Mouse (Mus musculus) neural tube, embryonic 12.5 days (tissue): ENCODE measurements around the gene Rps6kc1. TPM values are rescaled to one million over a fixed set of nuclear protein-coding genes. Genes with fewer than 3 reads are reported as not detected.

Source experiments
- ATAC-seq: fragments of 200-750 bp; cut with Nextera tagmentation; 2 replicates; pipeline ENCODE4 v1.8.0; 2017; ENCODE audit warnings: low read depth, mild to moderate bottlenecking, moderate TSS enrichment, moderate library complexity; ENCODE audit not compliant: low FRiP score
- H3K27ac ChIP-seq: fragments of 300-500 bp; sonication (generic); 2 replicates; pipeline ENCODE4 v1.5.1; 2016
- H3K27me3 ChIP-seq: fragments of 300-500 bp; sonication (generic); replicated peaks from 2 replicates; pipeline ENCODE4 v1.6.1; 2016; ENCODE audit warnings: mild to moderate bottlenecking
- H3K36me3 ChIP-seq: fragments of 300-500 bp; sonication (generic); 2 replicates; pipeline ENCODE4 v1.6.1; 2016; ENCODE audit warnings: mild to moderate bottlenecking
- H3K4me1 ChIP-seq: fragments of 300-500 bp; sonication (generic); 2 replicates; pipeline ENCODE4 v1.6.1; 2016
- H3K4me2 ChIP-seq: fragments of 300-500 bp; sonication (generic); replicated peaks from 2 replicates; pipeline ENCODE4 v1.6.1; 2016; ENCODE audit warnings: mild to moderate bottlenecking
- H3K4me3 ChIP-seq: fragments of 300-500 bp; sonication (generic); 2 replicates; pipeline ENCODE4 v1.5.1; 2016
- H3K9ac ChIP-seq: fragments of 300-500 bp; sonication (generic); 2 replicates; pipeline ENCODE4 v1.6.1; 2016; ENCODE audit warnings: mild to moderate bottlenecking
- H3K9me3 ChIP-seq: fragments of 300-500 bp; sonication (generic); 2 replicates; pipeline ENCODE4 v1.6.1; 2016; ENCODE audit warnings: mild to moderate bottlenecking
- WGBS: fragments of 180-500 bp; shearing (Covaris S2); methylation state at CpG from one replicate; pipeline ENCODE4 v1.1.7; 2016; 5-methylcytosine and 5-hydroxymethylcytosine counted together
- polyA plus RNA-seq: library from polyadenylated mRNA; unstranded; fragments of >200 nt; fragmentation: Nextera tagmentation; extraction: Ambion mirVana; gene quantifications from 2 replicates; pipeline ENCODE4 v1.2.1, GENCODE M21; 2016

The Rps6kc1 gene
- polyA plus RNA-seq, 1 experiment from 2014 or later: 26.4 TPM

GRCm38 (mm10) chr1:190729516-190730088 is 182.0 kb downstream of the Rps6kc1 start:
- 55% methylated on average over 7 of the region's 7 CpGs for WGBS

GRCm38 (mm10) chr1:190728111-190728651 is 183.4 kb downstream of the Rps6kc1 start:
- Histone ChIP-seq H3K27me3 (no peaks in the 10 kb centered on the region), H3K4me1 (peaks cover 39% of the 10 kb centered on the region), H3K4me3 (no peak overlapping the region), H3K9ac (no peak overlapping the region), H3K27ac (no peak overlapping the region), H3K36me3 (no peaks in the 10 kb centered on the region), H3K4me2 (no peak overlapping the region), H3K9me3 (no peaks in the 10 kb centered on the region)
- WGBS: 46% methylated on average over 4 of the region's 4 CpGs
- 0 out of 2 replicates have a peak, but pooled peaks have one; percentile 42 for ATAC-seq

More at GRCm38 (mm10) chr1:190729516-190730088, 182.0 kb downstream of the Rps6kc1 start:
- Histone ChIP-seq H3K27me3 (no peaks in the 10 kb centered on the region), H3K27ac (peak overlapping the region; percentile 38; the same call in 1 of the 2 replicates), H3K36me3 (no peaks in the 10 kb centered on the region), H3K9me3 (no peaks in the 10 kb centered on the region), H3K4me2 (no peak overlapping the region), H3K4me1 (peaks cover 32% of the 10 kb centered on the region), H3K9ac (no peak overlapping the region), H3K4me3 (no peak overlapping the region)
- ATAC-seq: peak; percentile 62

- Histone ChIP-seq H3K9me3 (no peaks in the 10 kb centered on the region), H3K4me1 (peaks cover 39% of the 10 kb centered on the region), H3K9ac (no peak overlapping the region), H3K27ac (no peak overlapping the region), H3K36me3 (no peaks in the 10 kb centered on the region), H3K27me3 (no peaks in the 10 kb centered on the region), H3K4me3 (no peak overlapping the region), H3K4me2 (no peak overlapping the region)
- ATAC-seq: no peak
- WGBS: 64% methylated on average over 2 of the region's 2 CpGs
Observed at GRCm38 (mm10) chr1:190727385-190727784, 184.2 kb downstream of the Rps6kc1 start.

- Histone ChIP-seq H3K27ac (no peak overlapping the region), H3K9me3 (no peaks in the 10 kb centered on the region), H3K36me3 (no peaks in the 10 kb centered on the region), H3K4me3 (no peak overlapping the region), H3K27me3 (no peaks in the 10 kb centered on the region), H3K9ac (no peak overlapping the region), H3K4me2 (no peak overlapping the region), H3K4me1 (peaks cover 38% of the 10 kb centered on the region)
- 21% methylated on average over 21 of the region's 21 CpGs for WGBS
- ATAC-seq: peak; percentile 13; the same call in 1 of the 2 replicates
Observed at GRCm38 (mm10) chr1:190724591-190725380, 186.8 kb downstream of the Rps6kc1 start.

GRCm38 (mm10) chr1:190723926-190724430 is 187.6 kb downstream of the Rps6kc1 start:
- no peak for ATAC-seq
- no peak overlapping the region for H3K9ac ChIP-seq
- no peaks in the 10 kb centered on the region for H3K27me3 ChIP-seq
- H3K9me3 ChIP-seq: no peaks in the 10 kb centered on the region
- H3K27ac ChIP-seq: no peak overlapping the region
- H3K4me1 ChIP-seq: peaks cover 31% of the 10 kb centered on the region
- no peak overlapping the region for H3K4me2 ChIP-seq
- WGBS: 69% methylated on average over 7 of the region's 7 CpGs
- no peaks in the 10 kb centered on the region for H3K36me3 ChIP-seq
- no peak overlapping the region for H3K4me3 ChIP-seq

- H3K9ac ChIP-seq: no peak overlapping the region
- no peaks in the 10 kb centered on the region for H3K36me3 ChIP-seq
- 83% methylated on average over 6 of the region's 6 CpGs for WGBS
- H3K27me3 ChIP-seq: no peaks in the 10 kb centered on the region
- H3K9me3 ChIP-seq: no peaks in the 10 kb centered on the region
- H3K4me2 ChIP-seq: no peak overlapping the region
- H3K4me3 ChIP-seq: no peak overlapping the region
- H3K4me1 ChIP-seq: no peaks in the 10 kb centered on the region
- no peak overlapping the region for H3K27ac ChIP-seq
- ATAC-seq: no peak
Observed at GRCm38 (mm10) chr1:190713848-190714247, 197.7 kb downstream of the Rps6kc1 start.

GRCm38 (mm10) chr1:190697576-190697975 is 214.0 kb downstream of the Rps6kc1 start:
- no peak overlapping the region for H3K27ac ChIP-seq
- no peak overlapping the region for H3K4me2 ChIP-seq
- WGBS: 40% methylated on average over 6 of the region's 6 CpGs
- no peak overlapping the region for H3K4me3 ChIP-seq
- H3K4me1 ChIP-seq: no peaks in the 10 kb centered on the region
- H3K9ac ChIP-seq: no peak overlapping the region
- no peak for ATAC-seq
- no peaks in the 10 kb centered on the region for H3K27me3 ChIP-seq
- no peaks in the 10 kb centered on the region for H3K36me3 ChIP-seq
- H3K9me3 ChIP-seq: no peaks in the 10 kb centered on the region

GRCm38 (mm10) chr1:190695589-190695988 is 216.0 kb downstream of the Rps6kc1 start:
- Histone ChIP-seq H3K4me3 (no peak overlapping the region), H3K36me3 (no peaks in the 10 kb centered on the region), H3K9me3 (no peaks in the 10 kb centered on the region), H3K4me2 (no peak overlapping the region), H3K27me3 (no peaks in the 10 kb centered on the region), H3K27ac (no peak overlapping the region), H3K9ac (no peak overlapping the region), H3K4me1 (peaks cover 3% of the 10 kb centered on the region; the same call in 1 of the 2 replicates)
- ATAC-seq: 0 out of 2 replicates have a peak, but pooled peaks have one; percentile 18
- WGBS: 68% methylated on average over 11 of the region's 11 CpGs

- Histone ChIP-seq H3K36me3 (no peaks in the 10 kb centered on the region), H3K4me2 (0 out of 2 replicates have a peak overlapping the region, but pooled peaks have one; percentile 16), H3K4me3 (no peak overlapping the region), H3K9ac (no peak overlapping the region), H3K27ac (no peak overlapping the region), H3K27me3 (no peaks in the 10 kb centered on the region), H3K9me3 (no peaks in the 10 kb centered on the region), H3K4me1 (peaks cover 3% of the 10 kb centered on the region; the same call in 1 of the 2 replicates)
- no peak for ATAC-seq
- WGBS: 64% methylated on average over 29 of the region's 29 CpGs
Observed at GRCm38 (mm10) chr1:190690528-190691262, 220.9 kb downstream of the Rps6kc1 start.

- no peak overlapping the region for H3K4me2 ChIP-seq
- H3K4me3 ChIP-seq: no peak overlapping the region
- 92% methylated on average over 7 of the region's 7 CpGs for WGBS
- ATAC-seq: no peak
- H3K4me1 ChIP-seq: peaks cover 18% of the 10 kb centered on the region
- no peaks in the 10 kb centered on the region for H3K9me3 ChIP-seq
- H3K27ac ChIP-seq: no peak overlapping the region
- no peak overlapping the region for H3K9ac ChIP-seq
- no peaks in the 10 kb centered on the region for H3K27me3 ChIP-seq
- H3K36me3 ChIP-seq: no peaks in the 10 kb centered on the region
Observed at GRCm38 (mm10) chr1:190683060-190683459, 228.5 kb downstream of the Rps6kc1 start.

- WGBS: 52% methylated on average over 25 of the region's 25 CpGs
- Histone ChIP-seq H3K4me1 (peaks cover 18% of the 10 kb centered on the region), H3K27me3 (no peaks in the 10 kb centered on the region), H3K27ac (peak overlapping the region; percentile 22; the same call in 1 of the 2 replicates), H3K9me3 (no peaks in the 10 kb centered on the region), H3K4me3 (no peak overlapping the region), H3K4me2 (peak overlapping the region; percentile 40), H3K36me3 (no peaks in the 10 kb centered on the region), H3K9ac (no peak overlapping the region)
- peak; percentile 80 for ATAC-seq
Observed at GRCm38 (mm10) chr1:190682021-190682926, 229.3 kb downstream of the Rps6kc1 start.
